20 mouse cellular contexts compared by ENCODE assay signal in genomic region chr5:69705168-69705532, GRCm38 (mm10).
DNase-seq lines count a peak whose midpoint lies in the region; ATAC-seq and TF ChIP-seq lines count a peak whose summit lies in the region.
"Had no signal": no experiment of that assay in that cellular context is flagged by ENCODE, and none has a peak within 500 bp of the region (broad histone marks: within the 10 kb centered on the region; RNA-seq: fewer than 3 reads in every experiment).

No protein-coding gene starts in this region.

- no peak for TF ChIP-seq CTCF in brain, embryonic 14.5 days (IDR thresholded peaks at IDR 0.05; ENCODE audit: borderline replicate concordance, extremely low read depth, insufficient read depth, insufficient read length)

- peak overlapping the region; percentile 5 for H3K27ac ChIP-seq in forebrain, embryonic 15.5 days (replicated peaks)
- H3K27ac ChIP-seq in forebrain, embryonic 10.5 days = no peak overlapping the region
- H3K27ac ChIP-seq in hindbrain, embryonic 12.5 days = no peak overlapping the region
- H3K27ac ChIP-seq in midbrain, embryonic 15.5 days = no peak overlapping the region
- no peak overlapping the region for H3K27ac ChIP-seq in kidney, embryonic 14.5 days (ENCODE audit: low read depth, low read length)
- H3K27ac ChIP-seq: gastrocnemius, adult 2 months; limb, embryonic 12.5 days; liver, embryonic 12.5 days had no signal

- peak; percentile 73 for ATAC-seq in forebrain, embryonic 15.5 days (replicated peaks)
- peak; percentile 41; the same call in 1 of the 2 replicates for ATAC-seq in hindbrain, embryonic 12.5 days (ENCODE audit: low FRiP score)
- peak; percentile 41; the same call in 1 of the 2 replicates for ATAC-seq in midbrain, embryonic 15.5 days (replicated peaks)
- ATAC-seq in kidney, embryonic 14.5 days (ENCODE audit: low FRiP score, low TSS enrichment) = no peak
- ATAC-seq: inflammation-experienced regulatory T-cells, adult 6 months; liver, embryonic 12.5 days had no signal

- H3K4me1 ChIP-seq in forebrain, embryonic 15.5 days = peaks cover 5% of the 10 kb centered on the region; the same call in 1 of the 2 replicates
- no peaks in the 10 kb centered on the region for H3K4me1 ChIP-seq in forebrain, embryonic 10.5 days
- H3K4me1 ChIP-seq in hindbrain, embryonic 12.5 days = no peaks in the 10 kb centered on the region
- no peaks in the 10 kb centered on the region for H3K4me1 ChIP-seq in midbrain, embryonic 15.5 days
- no peaks in the 10 kb centered on the region for H3K4me1 ChIP-seq in kidney, embryonic 14.5 days (ENCODE audit: control insufficient read depth, insufficient read depth, low read length)
- H3K4me1 ChIP-seq: heart, embryonic 12.5 days; limb, embryonic 12.5 days; liver, embryonic 12.5 days had no signal

- TF ChIP-seq POLR2A in brain, embryonic 14.5 days (IDR thresholded peaks at IDR 0.05; ENCODE audit: borderline replicate concordance, extremely low read depth, insufficient read depth, insufficient read length, poor library complexity, severe bottlenecking) = no peak

- 31% methylated on average over 4 of the region's 4 CpGs for WGBS in forebrain, embryonic 15.5 days
- 67% methylated on average over 4 of the region's 4 CpGs for WGBS in forebrain, embryonic 10.5 days
- 63% methylated on average over 4 of the region's 4 CpGs for WGBS in hindbrain, embryonic 12.5 days
- 54% methylated on average over 4 of the region's 4 CpGs for WGBS in midbrain, embryonic 15.5 days
- 75% methylated on average over 4 of the region's 4 CpGs for WGBS in kidney, embryonic 14.5 days

- H3K9ac ChIP-seq in forebrain, embryonic 15.5 days (replicated peaks) = no peak overlapping the region
- no peak overlapping the region for H3K9ac ChIP-seq in hindbrain, embryonic 12.5 days
- H3K9ac ChIP-seq in midbrain, embryonic 15.5 days = no peak overlapping the region
- no peak overlapping the region for H3K9ac ChIP-seq in kidney, embryonic 14.5 days (ENCODE audit: low read depth, low read length)
- H3K9ac ChIP-seq: heart, embryonic 12.5 days; limb, embryonic 12.5 days; liver, embryonic 12.5 days had no signal

- H3K9me3 ChIP-seq in forebrain, embryonic 15.5 days = no peaks in the 10 kb centered on the region
- H3K9me3 ChIP-seq in forebrain, embryonic 10.5 days = no peaks in the 10 kb centered on the region
- H3K9me3 ChIP-seq in hindbrain, embryonic 12.5 days (replicated peaks) = no peaks in the 10 kb centered on the region
- H3K9me3 ChIP-seq in midbrain, embryonic 15.5 days = no peaks in the 10 kb centered on the region
- no peaks in the 10 kb centered on the region for H3K9me3 ChIP-seq in kidney, embryonic 14.5 days (ENCODE audit: control insufficient read depth, low read length)
- H3K9me3 ChIP-seq: heart, embryonic 12.5 days; limb, embryonic 12.5 days; liver, embryonic 12.5 days had no signal

- DNase-seq in forebrain, embryonic 10.5 days (ENCODE audit: extremely low spot score, low spot score) = no peak
- DNase-seq in brain, embryonic 14.5 days (ENCODE audit: low read depth) = peak; percentile 46
- no peak for DNase-seq in gastrocnemius, postnatal 25 days
- DNase-seq: cerebellum, postnatal 36 days; gastrocnemius, adult 2 months; heart, postnatal 14 days; kidney, adult 9 months; kidney, postnatal 36 days; layer of hippocampus, adult 9-11 months; lung, adult 2 months; lung, postnatal 4 days; thymus, postnatal 14 days had no signal

- no peak overlapping the region for H3K4me3 ChIP-seq in forebrain, embryonic 15.5 days
- no peak overlapping the region for H3K4me3 ChIP-seq in forebrain, embryonic 10.5 days
- H3K4me3 ChIP-seq in hindbrain, embryonic 12.5 days = no peak overlapping the region
- H3K4me3 ChIP-seq in midbrain, embryonic 15.5 days = no peak overlapping the region
- H3K4me3 ChIP-seq in kidney, embryonic 14.5 days (ENCODE audit: low read length) = no peak overlapping the region
- H3K4me3 ChIP-seq: gastrocnemius, adult 2 months; heart, embryonic 12.5 days; limb, embryonic 12.5 days; liver, embryonic 12.5 days had no signal

- no peaks in the 10 kb centered on the region for H3K27me3 ChIP-seq in forebrain, embryonic 15.5 days
- H3K27me3 ChIP-seq in forebrain, embryonic 10.5 days (ENCODE audit: poor library complexity, severe bottlenecking) = no peaks in the 10 kb centered on the region
- no peaks in the 10 kb centered on the region for H3K27me3 ChIP-seq in hindbrain, embryonic 12.5 days
- H3K27me3 ChIP-seq in midbrain, embryonic 15.5 days (replicated peaks) = no peaks in the 10 kb centered on the region
- no peaks in the 10 kb centered on the region for H3K27me3 ChIP-seq in kidney, embryonic 14.5 days (ENCODE audit: control insufficient read depth, insufficient read depth, low read length)
- H3K27me3 ChIP-seq: heart, embryonic 12.5 days; limb, embryonic 12.5 days; liver, embryonic 12.5 days had no signal

- no peak overlapping the region for H3K4me2 ChIP-seq in forebrain, embryonic 15.5 days (replicated peaks)
- H3K4me2 ChIP-seq in hindbrain, embryonic 12.5 days (replicated peaks) = no peak overlapping the region
- H3K4me2 ChIP-seq in midbrain, embryonic 15.5 days = no peak overlapping the region
- no peak overlapping the region for H3K4me2 ChIP-seq in kidney, embryonic 14.5 days (replicated peaks; ENCODE audit: low read depth, low read length)
- H3K4me2 ChIP-seq: heart, embryonic 12.5 days; limb, embryonic 12.5 days; liver, embryonic 12.5 days had no signal

- no peaks in the 10 kb centered on the region for H3K36me3 ChIP-seq in forebrain, embryonic 15.5 days
- H3K36me3 ChIP-seq in forebrain, embryonic 10.5 days (replicated peaks) = no peaks in the 10 kb centered on the region
- no peaks in the 10 kb centered on the region for H3K36me3 ChIP-seq in hindbrain, embryonic 12.5 days
- H3K36me3 ChIP-seq in midbrain, embryonic 15.5 days (replicated peaks) = no peaks in the 10 kb centered on the region
- no peaks in the 10 kb centered on the region for H3K36me3 ChIP-seq in kidney, embryonic 14.5 days (ENCODE audit: control insufficient read depth, insufficient read depth, low read length)
- H3K36me3 ChIP-seq: heart, embryonic 12.5 days; limb, embryonic 12.5 days; liver, embryonic 12.5 days had no signal
